In genomic region chr3:64901317-64901892, GRCm38 (mm10) we compare ENCODE assay signal across 27 mouse cellular contexts. TPM values are rescaled to one million over a fixed set of nuclear protein-coding genes. Genes with fewer than 3 reads are reported as not detected.
"Had no signal": no experiment of that assay in that cellular context is flagged by ENCODE, and none has a peak within 500 bp of the region (broad histone marks: within the 10 kb centered on the region; RNA-seq: fewer than 3 reads in every experiment).

No protein-coding gene starts in this region.

- H3K4me2 ChIP-seq: limb, embryonic 13.5 days; liver, embryonic 13.5 days; lung, embryonic 14.5 days; midbrain, embryonic 12.5 days had no signal

- DNase-seq: kidney, adult 18-20 months; kidney, adult 9 months; kidney, postnatal 14 days; kidney, postnatal 4 days; liver, embryonic 13.5 days; lung, embryonic 14.5 days; lung, postnatal 10 days; lung, postnatal 36 days; thymus, adult 2 months; thymus, postnatal 14 days; thymus, postnatal 4 days had no signal

- H3K4me3 ChIP-seq: limb, embryonic 10.5 days; limb, embryonic 13.5 days; liver, embryonic 13.5 days; midbrain, embryonic 12.5 days had no signal

- H3K9me3 ChIP-seq: limb, embryonic 10.5 days; limb, embryonic 13.5 days; liver, embryonic 13.5 days; midbrain, embryonic 12.5 days had no signal

- H3K27ac ChIP-seq: hindbrain, postnatal 0 days; limb, embryonic 10.5 days; limb, embryonic 13.5 days; liver, embryonic 13.5 days; midbrain, embryonic 12.5 days had no signal

- H3K36me3 ChIP-seq: limb, embryonic 10.5 days; limb, embryonic 13.5 days; liver, embryonic 13.5 days; midbrain, embryonic 12.5 days had no signal

- ATAC-seq: hindbrain, postnatal 0 days; inflammation-experienced regulatory T-cells, adult 6 months had no signal

- H3K9ac ChIP-seq: limb, embryonic 13.5 days; liver, embryonic 13.5 days; lung, embryonic 14.5 days; midbrain, embryonic 12.5 days had no signal

- H3K4me1 ChIP-seq: limb, embryonic 10.5 days; limb, embryonic 13.5 days; liver, embryonic 13.5 days; midbrain, embryonic 12.5 days had no signal

- H3K27me3 ChIP-seq: limb, embryonic 13.5 days; liver, embryonic 13.5 days; midbrain, embryonic 12.5 days had no signal

RNA-seq across cellular contexts. Expression of gene Vmn2r7, which starts 56.8 kb away (rescaled TPM):
- total RNA-seq: layer of hippocampus, postnatal 14 days; left cerebral cortex, postnatal 14 days; liver, adult 2 months; megakaryocyte progenitor cell, adult 5-6 weeks; megakaryocyte-erythroid progenitor cell, adult 5-6 weeks had no signal
- polyA plus RNA-seq: hindbrain, postnatal 0 days; inflammation-experienced regulatory T-cells, adult 6 months; kidney, embryonic 16.5 days; limb, embryonic 10.5 days; limb, embryonic 13.5 days; liver, adult 2 months; liver, embryonic 13.5 days; liver, embryonic 16.5 days; lung, embryonic 14.5 days; midbrain, embryonic 12.5 days; neural tube, embryonic 11.5 days; neural tube, embryonic 14.5 days; small intestine, adult 2 months; spleen, adult 2 months; thymus, adult 2 months had no signal
